Mouse (Mus musculus): Measurements from ENCODE around the gene Ly6g6e. TPM values are rescaled to one million over a fixed set of nuclear protein-coding genes. Genes with fewer than 3 reads are reported as not detected.
"Not testable (repeated sequence)": the region's sequence is repeated elsewhere in the genome, so short reads cannot be mapped to it uniquely, and the experiment has no call there.

Gene Ly6g6e
- polyA plus RNA-seq (2016; fragmentation: Nextera tagmentation; extraction: Ambion mirVana) = 0.81 and 0.95 TPM in 2 replicates

- peak; percentile 41 for DNase-seq (ENCODE audit: low spot score)
- H3K4me1 ChIP-seq = peaks cover 36% of the 10 kb centered on the region
- H3K27ac ChIP-seq = peak within 1 kb of the TSS; percentile 58
- H3K36me3 ChIP-seq = no peaks in the 10 kb centered on the region
- H3K27me3 ChIP-seq (ENCODE audit: low read depth, poor library complexity, severe bottlenecking) = peaks cover 29% of the 10 kb centered on the region
- no peaks in the 10 kb centered on the region for H3K9me3 ChIP-seq (replicated peaks)
- WGBS = 22% methylated on average over 10 of the region's 10 CpGs
- H3K4me3 ChIP-seq = peak within 1 kb of the TSS; percentile 37
Measured at GRCm38 (mm10) chr17:35076507-35077176, at the start of gene Ly6g6e. Ly6g6e (plus strand) TSS chr17:35076902.

- no peaks in the 10 kb centered on the region for H3K9me3 ChIP-seq (replicated peaks)
- peak; percentile 46 for DNase-seq (ENCODE audit: low spot score)
- H3K27ac ChIP-seq = peak within 1 kb of the TSS; percentile 71
- no peaks in the 10 kb centered on the region for H3K36me3 ChIP-seq
- peak within 1 kb of the TSS; percentile 11; the same call in 1 of the 2 replicates for H3K4me3 ChIP-seq
- H3K4me1 ChIP-seq = peaks cover 53% of the 10 kb centered on the region
- 44% methylated on average over 13 of the region's 13 CpGs for WGBS
- H3K27me3 ChIP-seq (ENCODE audit: low read depth, poor library complexity, severe bottlenecking) = peaks cover 4% of the 10 kb centered on the region; the same call in 1 of the 2 replicates
Measured at GRCm38 (mm10) chr17:35027277-35028068, 49.2 kb upstream of the Ly6g6e start, which contains the start of gene Sapcd1. Sapcd1 (minus strand) TSS chr17:35028016.

- peaks cover 4% of the 10 kb centered on the region; the same call in 1 of the 2 replicates for H3K27me3 ChIP-seq (ENCODE audit: low read depth, poor library complexity, severe bottlenecking)
- no peaks in the 10 kb centered on the region for H3K9me3 ChIP-seq (replicated peaks)
- no peak overlapping the region for H3K4me3 ChIP-seq
- DNase-seq (ENCODE audit: low spot score) = no peak
- 85% methylated on average over 2 of the region's 2 CpGs for WGBS
- H3K27ac ChIP-seq = no peak overlapping the region
- no peaks in the 10 kb centered on the region for H3K36me3 ChIP-seq
- peaks cover 51% of the 10 kb centered on the region for H3K4me1 ChIP-seq
Measured at GRCm38 (mm10) chr17:35028315-35028714, 48.4 kb upstream of the Ly6g6e start.

- no peaks in the 10 kb centered on the region for H3K36me3 ChIP-seq
- 38% methylated on average over 19 of the region's 19 CpGs for WGBS
- H3K9me3 ChIP-seq (replicated peaks) = no peaks in the 10 kb centered on the region
- H3K27me3 ChIP-seq (ENCODE audit: low read depth, poor library complexity, severe bottlenecking) = peaks cover 4% of the 10 kb centered on the region; the same call in 1 of the 2 replicates
- 0 out of 2 replicates have a peak overlapping the region, but pooled peaks have one; percentile 3 for H3K4me3 ChIP-seq
- H3K27ac ChIP-seq = 0 out of 2 replicates have a peak overlapping the region, but pooled peaks have one; percentile 9
- DNase-seq (ENCODE audit: low spot score) = peak; percentile 43
- H3K4me1 ChIP-seq = peaks cover 35% of the 10 kb centered on the region
Measured at GRCm38 (mm10) chr17:35029691-35030532, 46.8 kb upstream of the Ly6g6e start.

GRCm38 (mm10) chr17:35031272-35031671, 45.4 kb upstream of the Ly6g6e start:
- 90% methylated on average over 11 of the region's 11 CpGs for WGBS
- peak; percentile 27 for DNase-seq (ENCODE audit: low spot score)
- H3K4me3 ChIP-seq = no peak overlapping the region

GRCm38 (mm10) chr17:35031880-35032279, 44.8 kb upstream of the Ly6g6e start:
- no peaks in the 10 kb centered on the region for H3K9me3 ChIP-seq (replicated peaks)
- peaks cover 4% of the 10 kb centered on the region; the same call in 1 of the 2 replicates for H3K27me3 ChIP-seq (ENCODE audit: low read depth, poor library complexity, severe bottlenecking)
- no peak overlapping the region for H3K4me3 ChIP-seq
- DNase-seq (ENCODE audit: low spot score) = no peak
- no peaks in the 10 kb centered on the region for H3K36me3 ChIP-seq
- WGBS = 92% methylated on average over 7 of the region's 7 CpGs
- H3K27ac ChIP-seq = no peak overlapping the region
- peaks cover 27% of the 10 kb centered on the region for H3K4me1 ChIP-seq

More at GRCm38 (mm10) chr17:35031272-35031671, 45.4 kb upstream of the Ly6g6e start:
- Histone ChIP-seq H3K9me3 (replicated peaks) (no peaks in the 10 kb centered on the region), H3K36me3 (no peaks in the 10 kb centered on the region), H3K27me3 (ENCODE audit: low read depth, poor library complexity, severe bottlenecking) (peaks cover 4% of the 10 kb centered on the region; the same call in 1 of the 2 replicates), H3K27ac (peak overlapping the region; percentile 21; the same call in 1 of the 2 replicates), H3K4me1 (peaks cover 30% of the 10 kb centered on the region)

- 73% methylated on average over 8 of the region's 8 CpGs for WGBS
- Histone ChIP-seq H3K36me3 (no peaks in the 10 kb centered on the region), H3K27ac (no peak overlapping the region), H3K4me1 (peaks cover 22% of the 10 kb centered on the region), H3K27me3 (ENCODE audit: low read depth, poor library complexity, severe bottlenecking) (peaks cover 4% of the 10 kb centered on the region; the same call in 1 of the 2 replicates), H3K4me3 (no peak overlapping the region), H3K9me3 (replicated peaks) (no peaks in the 10 kb centered on the region)
- DNase-seq (ENCODE audit: low spot score) = peak; percentile 27
Measured at GRCm38 (mm10) chr17:35032323-35032870, 44.3 kb upstream of the Ly6g6e start.

- not testable (repeated sequence) for H3K4me3 ChIP-seq; DNase-seq (ENCODE audit: low spot score); H3K27me3 ChIP-seq (ENCODE audit: low read depth, poor library complexity, severe bottlenecking); H3K9me3 ChIP-seq (replicated peaks); H3K36me3 ChIP-seq; H3K27ac ChIP-seq
- WGBS = 89% methylated on average over 1 of the region's 1 CpGs
- H3K4me1 ChIP-seq = peaks cover 19% of the 10 kb centered on the region
Measured at GRCm38 (mm10) chr17:35033703-35034102, 43.0 kb upstream of the Ly6g6e start.

GRCm38 (mm10) chr17:35034896-35035295, 41.8 kb upstream of the Ly6g6e start:
- Histone ChIP-seq H3K27me3 (ENCODE audit: low read depth, poor library complexity, severe bottlenecking) (peaks cover 4% of the 10 kb centered on the region; the same call in 1 of the 2 replicates), H3K27ac (no peak overlapping the region), H3K4me3 (no peak overlapping the region), H3K36me3 (no peaks in the 10 kb centered on the region), H3K4me1 (peaks cover 7% of the 10 kb centered on the region), H3K9me3 (replicated peaks) (no peaks in the 10 kb centered on the region)
- WGBS = 86% methylated on average over 6 of the region's 6 CpGs
- DNase-seq (ENCODE audit: low spot score) = peak; percentile 25

GRCm38 (mm10) chr17:35039121-35039873, 37.4 kb upstream of the Ly6g6e start:
- Histone ChIP-seq H3K27me3 (ENCODE audit: low read depth, poor library complexity, severe bottlenecking) (no peaks in the 10 kb centered on the region), H3K4me1 (0 out of 2 replicates have a peak, but pooled peaks cover 4% of the 10 kb centered on the region), H3K9me3 (replicated peaks) (no peaks in the 10 kb centered on the region), H3K4me3 (no peak overlapping the region), H3K36me3 (no peaks in the 10 kb centered on the region), H3K27ac (no peak overlapping the region)
- WGBS = 89% methylated on average over 11 of the region's 11 CpGs
- peak; percentile 24 for DNase-seq (ENCODE audit: low spot score)

- 86% methylated on average over 4 of the region's 4 CpGs for WGBS
- no peak overlapping the region; the same call in 1 of the 2 replicates for H3K27ac ChIP-seq
- peaks cover 42% of the 10 kb centered on the region for H3K4me1 ChIP-seq
- H3K36me3 ChIP-seq = no peaks in the 10 kb centered on the region
- no peak for DNase-seq (ENCODE audit: low spot score)
- H3K27me3 ChIP-seq (ENCODE audit: low read depth, poor library complexity, severe bottlenecking) = no peaks in the 10 kb centered on the region
- no peak overlapping the region for H3K4me3 ChIP-seq
- H3K9me3 ChIP-seq (replicated peaks) = no peaks in the 10 kb centered on the region
Measured at GRCm38 (mm10) chr17:35043794-35044193, 32.9 kb upstream of the Ly6g6e start.

Measured in limb, embryonic 10.5 days (tissue).